Mouse (Mus musculus): ENCODE results near the gene Sptbn2. TPM values are rescaled to one million over a fixed set of nuclear protein-coding genes. Genes with fewer than 3 reads are reported as not detected.

The Sptbn2 gene
- total and polyA plus RNA-seq, 3 experiments: 0.31 to 0.79 TPM; not detected in 1

GRCm38 (mm10) chr19:4762876-4763275, 51.9 kb downstream of the Sptbn2 start:
- DNase-seq (ENCODE audit: low read depth, low spot score): no peak
- H3K9me3 ChIP-seq (replicated peaks; ENCODE audit: insufficient read depth, low read length): no peaks in the 10 kb centered on the region
- H3K27me3 ChIP-seq (ENCODE audit: control insufficient read depth in 1 of 2, insufficient read depth in 2 of 2, low read length in 2 of 2): no peaks in the 10 kb centered on the region
- H3K4me1 ChIP-seq (ENCODE audit: control insufficient read depth in 1 of 2, insufficient read depth in 2 of 2, low read length in 2 of 2): no peaks in the 10 kb centered on the region
- H3K9ac ChIP-seq (ENCODE audit: control insufficient read depth, low read depth, low read length, poor library complexity, severe bottlenecking): no peak overlapping the region
- no peak overlapping the region for H3K27ac ChIP-seq (ENCODE audit: control insufficient read depth, low read depth, low read length)
- TF ChIP-seq RAD21 (IDR thresholded peaks at IDR 0.05; ENCODE audit: low read depth, low read length): peak; percentile 9; the same call in 1 of the 2 replicates
- no peak for TF ChIP-seq ZKSCAN1 (IDR thresholded peaks at IDR 0.05; ENCODE audit: low read depth, low read length)
- peak in 1 of 3 experiments; percentile 30; a peak in 2 of 6 replicates for TF ChIP-seq CTCF (IDR thresholded peaks at IDR 0.05 in 2 of 3, conservative IDR thresholded peaks at IDR 0.05 in 1 of 3; ENCODE audit: control insufficient read depth in 1 of 3, insufficient read depth in 1 of 3, low read depth in 2 of 3, low read length in 3 of 3, poor library complexity in 1 of 3, severe bottlenecking in 1 of 3)
- no peak overlapping the region for H3K4me3 ChIP-seq (ENCODE audit: control insufficient read depth in 1 of 2, insufficient read depth in 1 of 2, low read depth in 2 of 2, low read length in 2 of 2)
- H3K79me2 ChIP-seq (ENCODE audit: control insufficient read depth, insufficient read depth, low read length, poor library complexity): peaks cover 18% of the 10 kb centered on the region
- H3K36me3 ChIP-seq (ENCODE audit: control insufficient read depth in 1 of 2, insufficient read depth in 2 of 2, low read length in 2 of 2): peaks cover 9 to 33% of the 10 kb centered on the region in 2 experiments

DNA sequence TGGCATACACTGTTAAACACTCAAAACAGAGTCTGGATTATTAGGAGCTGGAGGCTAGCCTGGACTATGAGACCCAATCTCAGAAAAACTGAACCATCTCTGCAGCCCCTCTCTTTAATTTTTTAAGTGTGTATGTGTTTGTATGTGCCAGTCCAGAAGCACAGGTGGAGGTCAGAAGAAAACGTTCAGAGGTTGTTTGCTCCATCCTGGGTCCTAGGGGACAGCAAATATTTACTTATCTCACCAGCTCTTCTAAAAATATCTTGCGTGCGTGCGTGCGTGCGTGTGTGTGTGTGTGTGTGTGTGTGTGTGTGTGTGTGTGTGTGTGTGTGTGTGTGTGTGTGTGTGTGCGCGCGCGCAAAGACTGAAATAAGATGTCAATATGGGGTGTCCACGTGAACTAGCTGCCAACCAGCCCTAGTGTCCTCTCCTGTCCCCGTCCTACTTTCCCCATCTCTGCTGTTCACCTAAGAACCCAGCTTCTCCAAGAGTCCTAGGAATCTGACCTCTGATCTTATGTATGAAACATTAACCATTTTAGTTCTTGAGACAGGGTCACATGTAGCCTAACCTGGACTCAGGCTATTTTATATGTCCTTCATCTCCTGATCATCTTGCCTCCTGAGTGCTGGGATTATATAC, 56.7 kb downstream of the Sptbn2 start:
- H3K27me3 ChIP-seq (ENCODE audit: control insufficient read depth in 1 of 2, insufficient read depth in 2 of 2, low read length in 2 of 2): no peaks in the 10 kb centered on the region
- no peak for DNase-seq (ENCODE audit: low read depth, low spot score)
- no peak overlapping the region for H3K27ac ChIP-seq (ENCODE audit: control insufficient read depth, low read depth, low read length)
- H3K9me3 ChIP-seq (replicated peaks; ENCODE audit: insufficient read depth, low read length): no peaks in the 10 kb centered on the region
- peaks cover 27% of the 10 kb centered on the region for H3K79me2 ChIP-seq (ENCODE audit: control insufficient read depth, insufficient read depth, low read length, poor library complexity)
- no peak overlapping the region for H3K4me3 ChIP-seq (ENCODE audit: control insufficient read depth in 1 of 2, insufficient read depth in 1 of 2, low read depth in 2 of 2, low read length in 2 of 2)
- H3K9ac ChIP-seq (ENCODE audit: control insufficient read depth, low read depth, low read length, poor library complexity, severe bottlenecking): no peak overlapping the region
- H3K36me3 ChIP-seq (ENCODE audit: control insufficient read depth in 1 of 2, insufficient read depth in 2 of 2, low read length in 2 of 2): peaks cover 0 to 52% of the 10 kb centered on the region in 2 experiments; a peak in 2 of 4 replicates
- H3K4me1 ChIP-seq (ENCODE audit: control insufficient read depth in 1 of 2, insufficient read depth in 2 of 2, low read length in 2 of 2): no peaks in the 10 kb centered on the region
- TF ChIP-seq JUND (IDR thresholded peaks at IDR 0.05; ENCODE audit: low read depth, low read length): no peak
- TF ChIP-seq POLR2A (IDR thresholded peaks at IDR 0.05; ENCODE audit: control insufficient read depth in 1 of 2, insufficient read depth in 1 of 2, low read depth in 1 of 2, low read length in 2 of 2, poor library complexity in 1 of 2): 0 out of 4 replicates have a peak, but pooled peaks of 1 of the 2 experiments have one; percentile 6
- TF ChIP-seq RCOR1 (IDR thresholded peaks at IDR 0.05; ENCODE audit: low read depth, low read length): no peak

GRCm38 (mm10) chr19:4772785-4773184, 61.8 kb downstream of the Sptbn2 start:
- TF ChIP-seq ZNF384 (IDR thresholded peaks at IDR 0.05; ENCODE audit: low read depth, low read length) (no peak), MAX (IDR thresholded peaks at IDR 0.05; ENCODE audit: low read length) (no peak), ETS1 (IDR thresholded peaks at IDR 0.05; ENCODE audit: low read depth, low read length) (no peak), SIN3A (IDR thresholded peaks at IDR 0.05; ENCODE audit: low read length) (no peak), SMC3 (IDR thresholded peaks at IDR 0.05; ENCODE audit: low read depth, low read length) (no peak)
- H3K9ac ChIP-seq (ENCODE audit: control insufficient read depth, low read depth, low read length, poor library complexity, severe bottlenecking): no peak overlapping the region
- no peak overlapping the region for H3K27ac ChIP-seq (ENCODE audit: control insufficient read depth, low read depth, low read length)
- DNase-seq (ENCODE audit: low read depth, low spot score): no peak
- H3K27me3 ChIP-seq (ENCODE audit: control insufficient read depth in 1 of 2, insufficient read depth in 2 of 2, low read length in 2 of 2): no peaks in the 10 kb centered on the region
- no peaks in the 10 kb centered on the region; a peak in 1 of 4 replicates for H3K4me1 ChIP-seq (ENCODE audit: control insufficient read depth in 1 of 2, insufficient read depth in 2 of 2, low read length in 2 of 2)
- H3K36me3 ChIP-seq (ENCODE audit: control insufficient read depth in 1 of 2, insufficient read depth in 2 of 2, low read length in 2 of 2): peaks cover 9 to 62% of the 10 kb centered on the region in 2 experiments
- H3K9me3 ChIP-seq (replicated peaks; ENCODE audit: insufficient read depth, low read length): no peaks in the 10 kb centered on the region
- H3K4me3 ChIP-seq (ENCODE audit: control insufficient read depth in 1 of 2, insufficient read depth in 1 of 2, low read depth in 2 of 2, low read length in 2 of 2): no peak overlapping the region
- H3K79me2 ChIP-seq (ENCODE audit: control insufficient read depth, insufficient read depth, low read length, poor library complexity): peaks cover 28% of the 10 kb centered on the region
